26 mouse cellular contexts compared by ENCODE assay signal in genomic region chr6:5733217-5733616, GRCm38 (mm10). TPM values are rescaled to one million over a fixed set of nuclear protein-coding genes. Genes with fewer than 3 reads are reported as not detected.
DNase-seq lines count a peak whose midpoint lies in the region; ATAC-seq lines count a peak whose summit lies in the region.
"Had no signal": no experiment of that assay in that cellular context is flagged by ENCODE, and none has a peak within 500 bp of the region (broad histone marks: within the 10 kb centered on the region; RNA-seq: fewer than 3 reads in every experiment).

No protein-coding gene starts in this region.

- H3K9me3 ChIP-seq in forebrain, embryonic 16.5 days (ENCODE audit: control insufficient read depth, low read length) = no peaks in the 10 kb centered on the region
- H3K9me3 ChIP-seq in forebrain, embryonic 12.5 days = no peaks in the 10 kb centered on the region
- H3K9me3 ChIP-seq: embryonic facial prominence, embryonic 15.5 days; heart, embryonic 10.5 days; hindbrain, embryonic 12.5 days had no signal

- 66% methylated on average over 3 of the region's 3 CpGs for WGBS in forebrain, embryonic 16.5 days
- WGBS in forebrain, embryonic 12.5 days = 89% methylated on average over 3 of the region's 3 CpGs

- H3K36me3 ChIP-seq in forebrain, embryonic 16.5 days (ENCODE audit: control insufficient read depth, insufficient read depth) = no peaks in the 10 kb centered on the region
- H3K36me3 ChIP-seq in forebrain, embryonic 12.5 days (replicated peaks) = no peaks in the 10 kb centered on the region
- H3K36me3 ChIP-seq: embryonic facial prominence, embryonic 15.5 days; heart, embryonic 10.5 days; hindbrain, embryonic 12.5 days had no signal

- peak; percentile 34 to 63 for DNase-seq in layer of hippocampus, adult 18-20 months (ENCODE audit: low spot score in 2 of 2)
- no peak for DNase-seq in layer of hippocampus, postnatal 10 days (ENCODE audit: low spot score in 2 of 2)
- DNase-seq in layer of hippocampus, adult 9-10 months (ENCODE audit: low spot score) = peak; percentile 36
- DNase-seq in kidney, postnatal 10 days = no peak
- DNase-seq in lung, postnatal 14 days = no peak
- DNase-seq: adrenal gland, postnatal 14 days; cerebellum, adult 11 months; cerebellum, adult 8-10 months; cerebellum, postnatal 14 days; embryo, embryonic 11 days; gastrocnemius, postnatal 10 days; heart, adult 18-20 months; heart, postnatal 10 days; heart, postnatal 4 days had no signal

- no peak overlapping the region for H3K4me2 ChIP-seq in forebrain, embryonic 16.5 days (ENCODE audit: low read length)
- no peak overlapping the region for H3K4me2 ChIP-seq in forebrain, embryonic 12.5 days
- H3K4me2 ChIP-seq: embryonic facial prominence, embryonic 15.5 days; hindbrain, embryonic 12.5 days had no signal

- ATAC-seq in forebrain, embryonic 16.5 days = peak; percentile 74
- ATAC-seq in forebrain, embryonic 12.5 days (ENCODE audit: low FRiP score) = no peak
- ATAC-seq: activated CD4-positive, CD25-positive, alpha-beta regulatory T cell, adult 4 months; hindbrain, embryonic 16.5 days; inflammation-experienced regulatory T-cells, adult 6 months; Patski had no signal

- H3K27me3 ChIP-seq in forebrain, embryonic 16.5 days (replicated peaks; ENCODE audit: control insufficient read depth, insufficient read depth, low read length) = no peaks in the 10 kb centered on the region
- H3K27me3 ChIP-seq in forebrain, embryonic 12.5 days = no peaks in the 10 kb centered on the region
- H3K27me3 ChIP-seq: CH12.LX; embryonic facial prominence, embryonic 15.5 days; hindbrain, embryonic 12.5 days had no signal

- H3K27ac ChIP-seq in forebrain, embryonic 16.5 days (ENCODE audit: low read length) = peak overlapping the region; percentile 35
- no peak overlapping the region for H3K27ac ChIP-seq in forebrain, embryonic 12.5 days
- H3K27ac ChIP-seq: embryonic facial prominence, embryonic 15.5 days; heart, embryonic 10.5 days; hindbrain, embryonic 12.5 days had no signal

- H3K9ac ChIP-seq in forebrain, embryonic 16.5 days (replicated peaks; ENCODE audit: low read depth, low read length) = no peak overlapping the region
- H3K9ac ChIP-seq in forebrain, embryonic 12.5 days = no peak overlapping the region
- H3K9ac ChIP-seq: embryonic facial prominence, embryonic 15.5 days; hindbrain, embryonic 12.5 days had no signal

- no peaks in the 10 kb centered on the region for H3K4me1 ChIP-seq in forebrain, embryonic 16.5 days (replicated peaks; ENCODE audit: control insufficient read depth, insufficient read depth, low read length)
- H3K4me1 ChIP-seq in forebrain, embryonic 12.5 days = no peaks in the 10 kb centered on the region
- H3K4me1 ChIP-seq: embryonic facial prominence, embryonic 15.5 days; heart, embryonic 10.5 days; hindbrain, embryonic 12.5 days had no signal

- no peak overlapping the region for H3K4me3 ChIP-seq in forebrain, embryonic 16.5 days (replicated peaks; ENCODE audit: low read length)
- H3K4me3 ChIP-seq in forebrain, embryonic 12.5 days (replicated peaks) = no peak overlapping the region
- H3K4me3 ChIP-seq: embryonic facial prominence, embryonic 15.5 days; erythroblast, embryonic 14.5 days; heart, embryonic 10.5 days; hindbrain, embryonic 12.5 days had no signal

RNA-seq across cellular contexts. Expression of gene Dync1i1, which starts 7.8 kb away (rescaled TPM):
- 159 and 183 TPM in 2 replicates for polyA plus RNA-seq in forebrain, embryonic 16.5 days (2015; fragmentation: Nextera tagmentation; extraction: Ambion mirVana)
- polyA plus RNA-seq in forebrain, embryonic 12.5 days (2016; fragmentation: Nextera tagmentation; extraction: Ambion mirVana) = 5.0 and 5.4 TPM in 2 replicates
- 100 to 1,000 TPM; 143 to 148 TPM for total RNA-seq in layer of hippocampus, adult 18-20 months (2021)
- 100 to 1,000 TPM; 140 to 152 TPM for total RNA-seq in layer of hippocampus, postnatal 10 days (2021)
- total RNA-seq: CH12.LX; common myeloid progenitor, adult 5-6 weeks had no signal
- polyA plus RNA-seq: activated CD4-positive, CD25-positive, alpha-beta regulatory T cell, adult 4 months; erythroblast, embryonic 14.5 days; inflammation-experienced regulatory T-cells, adult 6 months had no signal

Comparison
In these comparisons a context has a peak if more than half of its experiments do, and no peak if none do; other contexts are left out.
1. DNase-seq: peak in layer of hippocampus, adult 18-20 months (2 of 2) and layer of hippocampus, adult 9-10 months (single experiment); none in layer of hippocampus, postnatal 10 days (0 of 2), kidney, postnatal 10 days (single experiment) and lung, postnatal 14 days (single experiment).